1 mouse cellular context compared by ENCODE assay signal in the genomic region with DNA sequence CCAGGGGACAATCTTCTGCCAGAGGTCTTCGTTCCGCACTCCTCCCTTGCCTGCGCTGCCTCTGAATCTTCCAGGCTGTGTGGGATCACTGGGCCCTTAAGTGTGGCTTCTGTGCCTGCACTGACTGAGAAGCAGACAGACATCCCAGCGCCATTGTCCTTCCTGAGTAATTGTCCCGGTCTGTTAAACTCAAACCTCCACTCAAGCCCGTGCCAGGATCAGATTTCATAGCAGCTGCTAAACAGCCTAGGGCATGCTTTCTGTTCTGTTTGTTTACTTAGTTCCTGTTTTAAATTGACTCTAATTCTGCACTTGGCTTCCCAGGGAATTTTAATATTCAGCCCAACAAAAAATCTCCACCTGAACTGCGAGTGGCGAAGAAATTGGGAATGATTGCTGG.
TF ChIP-seq lines count a peak whose summit lies in the region.

No protein-coding gene starts in this region.

TF ChIP-seq in myocyte, 11 proteins besides CTCF, POLR2A, EP300 and RAD21 (continued from another document):
- TF ChIP-seq MYOD1 (IDR thresholded peaks at IDR 0.05; ENCODE audit: control insufficient read depth in 1 of 3, insufficient read length in 2 of 3, low read depth in 2 of 3), result peak in 2 of 3 experiments; percentile 23 to 46
